Mouse (Mus musculus): ENCODE measurements around the gene Zcchc18. TPM values are rescaled to one million over a fixed set of nuclear protein-coding genes. Genes with fewer than 3 reads are reported as not detected.
A peak's percentile ranks its signal among the peaks of the same experiment; 100 is the strongest.

Gene Zcchc18
- polyA plus RNA-seq, 1 experiment from 2014 or later = 43.4 TPM

DNA sequence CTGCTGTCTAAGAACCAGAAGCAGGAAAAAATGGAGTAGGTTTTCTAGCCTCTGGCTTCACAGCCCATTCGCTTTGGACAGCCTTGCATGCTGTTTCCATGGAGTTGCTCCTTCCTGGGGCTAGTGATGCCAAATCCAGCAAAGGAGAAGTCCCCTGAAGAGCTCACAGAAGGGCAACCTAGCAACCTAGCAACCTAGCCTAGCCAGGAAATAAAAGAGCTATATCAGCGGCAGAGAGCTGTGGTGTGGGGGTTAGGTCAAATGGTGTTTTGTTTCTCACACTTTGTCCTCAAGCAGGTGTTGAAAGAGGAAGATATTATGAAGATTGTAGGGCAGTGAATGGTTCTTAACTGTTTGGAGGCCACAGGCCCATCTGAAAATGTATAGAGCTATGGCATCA is 1.7 kb upstream of the Zcchc18 start:
- Histone ChIP-seq H3K9ac (ENCODE audit: low read length) (no peak overlapping the region), H3K9me3 (ENCODE audit: control insufficient read depth, low read length) (no peaks in the 10 kb centered on the region), H3K4me1 (ENCODE audit: control insufficient read depth, insufficient read depth, low read length) (no peaks in the 10 kb centered on the region), H3K36me3 (ENCODE audit: control insufficient read depth, insufficient read depth, low read length) (no peaks in the 10 kb centered on the region), H3K27ac (replicated peaks; ENCODE audit: low read depth, low read length) (no peak overlapping the region), H3K4me3 (ENCODE audit: low read depth, low read length) (no peak overlapping the region), H3K4me2 (ENCODE audit: low read depth, severe bottlenecking) (no peak overlapping the region), H3K27me3 (ENCODE audit: control insufficient read depth, insufficient read depth, low read length) (peaks cover 7% of the 10 kb centered on the region)
- no peak for ATAC-seq (ENCODE audit: insufficient number of reproducible peaks, low FRiP score, low TSS enrichment, low read depth)
- WGBS = 68% methylated on average over 2 of the region's 2 CpGs
- no peak for DNase-seq (ENCODE audit: low spot score)

DNA sequence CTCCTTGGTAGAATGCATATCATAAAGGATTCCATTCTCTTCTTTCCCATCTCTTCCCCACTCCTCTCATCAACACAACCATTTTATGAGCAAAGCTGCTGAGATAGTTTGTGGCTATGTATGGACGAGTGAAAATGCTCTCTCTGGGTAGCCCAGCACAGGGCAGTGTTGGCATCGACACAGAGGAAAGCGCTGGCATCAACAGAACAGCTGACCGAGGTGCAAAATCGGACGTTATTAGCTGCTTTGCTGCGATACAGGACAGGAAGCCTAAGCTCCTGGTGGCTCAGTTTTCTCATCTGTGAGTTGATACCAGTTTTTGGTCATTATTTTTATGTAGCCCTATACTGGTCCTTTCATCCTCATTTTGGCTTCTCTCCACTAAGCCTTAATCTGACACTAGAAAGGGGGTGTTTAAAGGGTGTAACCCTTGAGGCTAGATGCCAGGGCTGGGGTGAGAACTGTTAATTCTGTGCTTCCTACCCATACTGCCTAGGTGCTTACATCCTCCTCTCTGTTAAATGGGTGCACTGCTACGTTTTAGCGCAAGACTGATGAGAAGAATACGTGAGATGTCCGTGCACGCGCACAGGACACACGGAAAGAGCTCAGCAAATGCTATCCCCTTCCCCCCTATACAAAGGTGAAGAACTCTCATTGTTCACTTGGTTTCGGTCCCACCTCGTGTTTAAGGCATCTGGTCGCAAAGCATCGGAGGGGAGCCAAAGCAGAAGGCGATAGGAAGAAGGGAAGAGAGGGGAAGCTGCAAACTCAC is 577 bp upstream of the Zcchc18 start:
- H3K36me3 ChIP-seq (ENCODE audit: control insufficient read depth, insufficient read depth, low read length) = no peaks in the 10 kb centered on the region
- peak overlapping the region; percentile 50 for H3K4me2 ChIP-seq (ENCODE audit: low read depth, severe bottlenecking)
- no peak overlapping the region for H3K27ac ChIP-seq (replicated peaks; ENCODE audit: low read depth, low read length)
- peaks cover 7% of the 10 kb centered on the region for H3K27me3 ChIP-seq (ENCODE audit: control insufficient read depth, insufficient read depth, low read length)
- 27% methylated on average over 19 of the region's 19 CpGs for WGBS
- H3K9me3 ChIP-seq (ENCODE audit: control insufficient read depth, low read length) = no peaks in the 10 kb centered on the region
- H3K4me1 ChIP-seq (ENCODE audit: control insufficient read depth, insufficient read depth, low read length) = no peaks in the 10 kb centered on the region
- ATAC-seq (ENCODE audit: insufficient number of reproducible peaks, low FRiP score, low TSS enrichment, low read depth) (peak; percentile 55), DNase-seq (ENCODE audit: low spot score) (no peak)
- peak overlapping the region; percentile 49; the same call in 1 of the 2 replicates for H3K9ac ChIP-seq (ENCODE audit: low read length)
- H3K4me3 ChIP-seq (ENCODE audit: low read depth, low read length) = peak overlapping the region; percentile 32

DNA sequence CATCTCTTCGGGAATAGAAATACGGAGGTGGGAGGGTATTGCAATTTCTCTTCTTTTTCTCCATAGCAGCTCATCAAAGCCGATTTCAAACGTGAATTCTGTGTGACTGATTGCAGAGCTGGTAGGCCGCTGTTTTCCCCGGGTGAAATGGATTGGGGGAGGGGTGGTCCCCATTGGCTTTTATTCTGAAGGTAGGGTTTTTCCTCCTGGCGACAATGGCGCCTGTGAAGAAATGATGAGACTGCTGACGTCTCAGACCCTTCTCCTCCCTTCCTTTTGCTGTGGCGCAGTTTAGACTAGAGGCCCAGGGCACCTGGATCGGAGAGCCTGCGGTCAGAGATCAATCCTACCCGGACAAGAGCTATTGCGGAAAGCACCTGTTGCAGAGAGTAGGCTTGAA is 686 bp downstream of the Zcchc18 start:
- H3K4me3 ChIP-seq (ENCODE audit: low read depth, low read length) = peak overlapping the region; percentile 32
- WGBS = 40% methylated on average over 14 of the region's 14 CpGs
- no peak overlapping the region for H3K27ac ChIP-seq (replicated peaks; ENCODE audit: low read depth, low read length)
- DNase-seq (ENCODE audit: low spot score) (peak; percentile 33), ATAC-seq (ENCODE audit: insufficient number of reproducible peaks, low FRiP score, low TSS enrichment, low read depth) (no peak)
- no peaks in the 10 kb centered on the region for H3K4me1 ChIP-seq (ENCODE audit: control insufficient read depth, insufficient read depth, low read length)
- H3K9ac ChIP-seq (ENCODE audit: low read length) = peak overlapping the region; percentile 37; the same call in 1 of the 2 replicates
- H3K27me3 ChIP-seq (ENCODE audit: control insufficient read depth, insufficient read depth, low read length) = peaks cover 7% of the 10 kb centered on the region
- no peaks in the 10 kb centered on the region for H3K36me3 ChIP-seq (ENCODE audit: control insufficient read depth, insufficient read depth, low read length)
- peak overlapping the region; percentile 50 for H3K4me2 ChIP-seq (ENCODE audit: low read depth, severe bottlenecking)
- H3K9me3 ChIP-seq (ENCODE audit: control insufficient read depth, low read length) = no peaks in the 10 kb centered on the region

DNA sequence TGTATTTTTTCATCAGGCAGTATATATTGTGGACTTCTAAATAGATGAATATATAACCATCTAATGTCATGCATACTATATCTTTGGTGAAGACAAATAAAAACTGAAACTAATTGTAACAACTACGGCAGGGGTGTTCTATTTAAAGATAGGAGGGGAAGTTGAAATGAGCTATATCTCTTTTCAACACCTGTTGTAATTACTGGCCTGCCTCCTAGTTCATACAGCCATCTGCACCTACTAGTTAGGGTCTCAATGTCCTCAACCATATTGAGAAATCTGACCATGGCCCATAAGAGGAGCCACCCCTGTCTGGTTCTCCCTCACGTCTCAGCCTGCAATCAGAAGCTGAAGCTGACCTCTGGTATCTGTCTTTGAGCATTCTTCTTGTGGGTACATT is 3.3 kb downstream of the Zcchc18 start:
- DNase-seq (ENCODE audit: low spot score) (no peak), ATAC-seq (ENCODE audit: insufficient number of reproducible peaks, low FRiP score, low TSS enrichment, low read depth) (no peak)
- no peaks in the 10 kb centered on the region for H3K36me3 ChIP-seq (ENCODE audit: control insufficient read depth, insufficient read depth, low read length)
- peaks cover 7% of the 10 kb centered on the region for H3K27me3 ChIP-seq (ENCODE audit: control insufficient read depth, insufficient read depth, low read length)
- H3K9me3 ChIP-seq (ENCODE audit: control insufficient read depth, low read length) = no peaks in the 10 kb centered on the region
- H3K4me2 ChIP-seq (ENCODE audit: low read depth, severe bottlenecking) = no peak overlapping the region
- H3K4me3 ChIP-seq (ENCODE audit: low read depth, low read length) = no peak overlapping the region
- WGBS = 82% methylated on average over 2 of the region's 2 CpGs
- H3K27ac ChIP-seq (replicated peaks; ENCODE audit: low read depth, low read length) = no peak overlapping the region
- no peak overlapping the region for H3K9ac ChIP-seq (ENCODE audit: low read length)
- no peaks in the 10 kb centered on the region for H3K4me1 ChIP-seq (ENCODE audit: control insufficient read depth, insufficient read depth, low read length)

DNA sequence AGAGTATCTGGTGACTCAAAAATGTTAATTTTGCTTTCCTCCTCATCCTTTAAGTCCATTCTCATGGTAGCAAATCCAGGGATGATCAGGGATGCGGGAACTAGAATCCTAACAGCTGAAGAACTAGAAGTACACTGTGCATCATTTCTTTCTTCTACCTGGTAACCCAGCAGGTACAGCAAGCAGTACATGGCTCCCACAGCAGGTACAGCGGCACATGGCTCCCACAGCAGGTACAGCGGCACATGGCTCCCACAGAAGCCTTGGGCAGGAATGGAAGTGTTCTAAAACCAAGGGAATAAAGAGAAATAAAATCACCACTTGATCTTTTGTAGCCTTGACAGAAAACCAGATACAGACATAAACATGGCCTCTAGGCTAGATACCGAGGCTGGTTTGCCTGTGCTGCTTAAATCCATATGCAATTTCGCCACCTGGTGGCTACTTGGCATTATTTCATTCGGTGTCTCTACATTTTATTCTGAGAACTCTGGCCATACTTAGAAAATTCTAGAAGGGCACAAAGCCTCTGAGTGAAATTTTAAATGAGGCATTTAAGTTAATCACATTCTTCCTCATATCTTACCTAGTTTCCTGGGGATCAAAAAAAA is 22.2 kb downstream of the Zcchc18 start:
- Histone ChIP-seq H3K36me3 (ENCODE audit: control insufficient read depth, insufficient read depth, low read length) (no peaks in the 10 kb centered on the region), H3K4me2 (ENCODE audit: low read depth, severe bottlenecking) (no peak overlapping the region), H3K9ac (ENCODE audit: low read length) (no peak overlapping the region), H3K27ac (replicated peaks; ENCODE audit: low read depth, low read length) (no peak overlapping the region), H3K4me3 (ENCODE audit: low read depth, low read length) (no peak overlapping the region), H3K9me3 (ENCODE audit: control insufficient read depth, low read length) (no peaks in the 10 kb centered on the region), H3K27me3 (ENCODE audit: control insufficient read depth, insufficient read depth, low read length) (no peaks in the 10 kb centered on the region), H3K4me1 (ENCODE audit: control insufficient read depth, insufficient read depth, low read length) (no peaks in the 10 kb centered on the region)
- ATAC-seq (ENCODE audit: insufficient number of reproducible peaks, low FRiP score, low TSS enrichment, low read depth) (0 out of 2 replicates have a peak, but pooled peaks have one; percentile 31), DNase-seq (ENCODE audit: low spot score) (peak; percentile 63)
- 50% methylated on average over 6 of the region's 6 CpGs for WGBS

DNA sequence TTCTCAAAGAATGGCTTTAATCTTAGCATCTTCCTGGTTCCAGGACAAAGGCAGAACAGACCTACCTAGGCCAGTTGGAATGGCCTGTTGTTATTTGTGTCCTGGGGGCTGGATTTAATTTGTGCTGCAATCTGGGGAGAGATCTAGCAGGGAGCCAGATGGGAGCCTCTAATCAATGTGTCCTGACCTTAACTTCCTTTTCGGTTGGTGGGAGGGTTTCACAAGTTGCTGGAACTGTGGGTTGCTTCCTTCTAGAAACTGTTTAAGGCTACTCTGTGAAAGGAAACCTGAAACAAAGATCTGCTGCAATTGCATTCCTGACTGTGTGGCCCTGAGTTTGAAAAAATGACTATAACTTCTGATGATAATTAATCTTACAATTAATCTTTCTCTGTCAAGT is 24.7 kb downstream of the Zcchc18 start:
- Histone ChIP-seq H3K27me3 (ENCODE audit: control insufficient read depth, insufficient read depth, low read length) (no peaks in the 10 kb centered on the region), H3K9ac (ENCODE audit: low read length) (no peak overlapping the region), H3K27ac (replicated peaks; ENCODE audit: low read depth, low read length) (no peak overlapping the region), H3K4me1 (ENCODE audit: control insufficient read depth, insufficient read depth, low read length) (no peaks in the 10 kb centered on the region), H3K4me3 (ENCODE audit: low read depth, low read length) (no peak overlapping the region), H3K9me3 (ENCODE audit: control insufficient read depth, low read length) (no peaks in the 10 kb centered on the region), H3K36me3 (ENCODE audit: control insufficient read depth, insufficient read depth, low read length) (no peaks in the 10 kb centered on the region), H3K4me2 (ENCODE audit: low read depth, severe bottlenecking) (no peak overlapping the region)
- 27% methylated on average over 1 of the region's 1 CpGs for WGBS
- DNase-seq (ENCODE audit: low spot score) (no peak), ATAC-seq (ENCODE audit: insufficient number of reproducible peaks, low FRiP score, low TSS enrichment, low read depth) (no peak)

DNA sequence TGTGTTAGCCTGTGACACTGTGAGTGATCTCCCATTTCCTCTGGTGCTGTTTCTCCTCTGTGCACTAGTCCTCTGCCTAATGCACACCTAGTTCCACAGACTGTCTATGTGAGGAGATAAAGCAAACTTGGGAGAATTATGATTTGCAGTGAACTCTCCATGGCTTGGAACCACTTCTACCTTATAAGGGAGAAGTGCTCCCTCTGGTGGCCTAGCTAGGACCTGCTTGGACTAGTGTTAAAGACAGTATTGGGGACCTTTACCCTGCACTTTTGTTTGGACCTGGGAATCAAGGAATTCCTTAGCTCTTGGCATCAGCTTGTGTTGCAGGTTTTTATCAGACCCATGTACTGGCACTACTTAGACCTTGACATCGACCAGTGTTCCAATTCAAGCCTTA is 26.4 kb downstream of the Zcchc18 start:
- DNase-seq (ENCODE audit: low spot score) (peak; percentile 64), ATAC-seq (ENCODE audit: insufficient number of reproducible peaks, low FRiP score, low TSS enrichment, low read depth) (no peak)
- H3K9me3 ChIP-seq (ENCODE audit: control insufficient read depth, low read length) = no peaks in the 10 kb centered on the region
- H3K9ac ChIP-seq (ENCODE audit: low read length) = no peak overlapping the region
- H3K36me3 ChIP-seq (ENCODE audit: control insufficient read depth, insufficient read depth, low read length) = no peaks in the 10 kb centered on the region
- no peaks in the 10 kb centered on the region for H3K27me3 ChIP-seq (ENCODE audit: control insufficient read depth, insufficient read depth, low read length)
- 11% methylated on average over 1 of the region's 1 CpGs for WGBS
- H3K4me2 ChIP-seq (ENCODE audit: low read depth, severe bottlenecking) = no peak overlapping the region
- H3K4me3 ChIP-seq (ENCODE audit: low read depth, low read length) = no peak overlapping the region
- no peaks in the 10 kb centered on the region for H3K4me1 ChIP-seq (ENCODE audit: control insufficient read depth, insufficient read depth, low read length)
- no peak overlapping the region for H3K27ac ChIP-seq (replicated peaks; ENCODE audit: low read depth, low read length)

DNA sequence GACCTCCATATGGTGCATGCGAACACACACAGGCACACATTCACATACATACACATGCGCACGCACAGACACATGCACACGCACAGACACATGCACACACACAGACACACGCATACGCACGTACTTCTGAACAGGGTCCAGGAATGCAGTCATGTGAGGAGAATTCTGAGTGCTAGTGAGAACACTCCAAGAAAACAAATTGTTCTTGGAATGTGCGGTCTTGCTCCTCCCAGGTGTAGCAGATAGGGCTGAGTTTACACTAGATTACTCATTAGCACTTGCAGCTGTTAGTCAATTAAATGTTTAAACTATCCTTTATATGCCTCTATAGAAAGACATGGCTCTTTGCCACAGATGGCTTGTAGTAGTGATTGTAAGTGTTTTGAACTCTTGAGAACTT is 38.0 kb downstream of the Zcchc18 start:
- no peak for DNase-seq (ENCODE audit: low spot score)
- Histone ChIP-seq H3K4me2 (ENCODE audit: low read depth, severe bottlenecking) (no peak overlapping the region), H3K36me3 (ENCODE audit: control insufficient read depth, insufficient read depth, low read length) (no peaks in the 10 kb centered on the region), H3K27me3 (ENCODE audit: control insufficient read depth, insufficient read depth, low read length) (no peaks in the 10 kb centered on the region), H3K4me3 (ENCODE audit: low read depth, low read length) (no peak overlapping the region), H3K4me1 (ENCODE audit: control insufficient read depth, insufficient read depth, low read length) (no peaks in the 10 kb centered on the region), H3K27ac (replicated peaks; ENCODE audit: low read depth, low read length) (no peak overlapping the region), H3K9ac (ENCODE audit: low read length) (no peak overlapping the region), H3K9me3 (ENCODE audit: control insufficient read depth, low read length) (no peaks in the 10 kb centered on the region)
- ATAC-seq (ENCODE audit: insufficient number of reproducible peaks, low FRiP score, low TSS enrichment, low read depth) = no peak
- WGBS = 96% methylated on average over 8 of the region's 8 CpGs

Measured in limb, embryonic 11.5 days (tissue).